Mouse (Mus musculus) forebrain, embryonic 13.5 days (tissue): ENCODE data around the gene P2rx2. TPM values are rescaled to one million over a fixed set of nuclear protein-coding genes. Genes with fewer than 3 reads are reported as not detected.
A peak's percentile ranks its signal among the peaks of the same experiment; 100 is the strongest.

Experiments
- ATAC-seq: fragments of 200-750 bp; cut with Nextera tagmentation; 2 replicates; pipeline ENCODE4 v1.8.0; 2017
- H3K27ac ChIP-seq: fragments of 300-500 bp; sonication (generic); 2 replicates; pipeline ENCODE4 v1.5.1; 2015; ENCODE audit warnings: inconsistent platforms, mild to moderate bottlenecking, moderate library complexity
- H3K27me3 ChIP-seq: fragments of 300-500 bp; sonication (generic); 2 replicates; pipeline ENCODE4 v1.6.1; 2015; ENCODE audit warnings: mild to moderate bottlenecking, inconsistent platforms
- H3K36me3 ChIP-seq: fragments of 300-500 bp; sonication (generic); 2 replicates; pipeline ENCODE4 v1.6.1; 2015; ENCODE audit warnings: mild to moderate bottlenecking, inconsistent platforms; ENCODE audit not compliant: poor library complexity, severe bottlenecking
- H3K4me1 ChIP-seq: fragments of 300-500 bp; sonication (generic); 2 replicates; pipeline ENCODE4 v1.6.1; 2015; ENCODE audit warnings: inconsistent platforms
- H3K4me2 ChIP-seq: fragments of 300-500 bp; sonication (generic); 2 replicates; pipeline ENCODE4 v1.6.1; 2015; ENCODE audit warnings: inconsistent platforms, mild to moderate bottlenecking, moderate library complexity
- H3K4me3 ChIP-seq: fragments of 300-500 bp; sonication (generic); 2 replicates; pipeline ENCODE4 v1.5.1; 2015; ENCODE audit warnings: mild to moderate bottlenecking, inconsistent platforms
- H3K9ac ChIP-seq: fragments of 300-500 bp; sonication (generic); 2 replicates; pipeline ENCODE4 v1.6.1; 2015; ENCODE audit warnings: mild to moderate bottlenecking, inconsistent platforms
- H3K9me3 ChIP-seq: fragments of 300-500 bp; sonication (generic); replicated peaks from 2 replicates; pipeline ENCODE4 v1.6.1; 2016; ENCODE audit warnings: inconsistent platforms
- WGBS: fragments of 180-500 bp; shearing (Covaris S2); methylation state at CpG from one replicate; pipeline ENCODE4 v1.1.7; 2015; 5-methylcytosine and 5-hydroxymethylcytosine counted together
- polyA plus RNA-seq: library from polyadenylated mRNA; unstranded; fragments of >200 nt; fragmentation: Nextera tagmentation; extraction: Ambion mirVana; gene quantifications from 2 replicates; pipeline ENCODE4 v1.2.1, GENCODE M21; 2015

The P2rx2 gene
- polyA plus RNA-seq, 1 experiment from 2014 or later: 2.0 TPM

DNA sequence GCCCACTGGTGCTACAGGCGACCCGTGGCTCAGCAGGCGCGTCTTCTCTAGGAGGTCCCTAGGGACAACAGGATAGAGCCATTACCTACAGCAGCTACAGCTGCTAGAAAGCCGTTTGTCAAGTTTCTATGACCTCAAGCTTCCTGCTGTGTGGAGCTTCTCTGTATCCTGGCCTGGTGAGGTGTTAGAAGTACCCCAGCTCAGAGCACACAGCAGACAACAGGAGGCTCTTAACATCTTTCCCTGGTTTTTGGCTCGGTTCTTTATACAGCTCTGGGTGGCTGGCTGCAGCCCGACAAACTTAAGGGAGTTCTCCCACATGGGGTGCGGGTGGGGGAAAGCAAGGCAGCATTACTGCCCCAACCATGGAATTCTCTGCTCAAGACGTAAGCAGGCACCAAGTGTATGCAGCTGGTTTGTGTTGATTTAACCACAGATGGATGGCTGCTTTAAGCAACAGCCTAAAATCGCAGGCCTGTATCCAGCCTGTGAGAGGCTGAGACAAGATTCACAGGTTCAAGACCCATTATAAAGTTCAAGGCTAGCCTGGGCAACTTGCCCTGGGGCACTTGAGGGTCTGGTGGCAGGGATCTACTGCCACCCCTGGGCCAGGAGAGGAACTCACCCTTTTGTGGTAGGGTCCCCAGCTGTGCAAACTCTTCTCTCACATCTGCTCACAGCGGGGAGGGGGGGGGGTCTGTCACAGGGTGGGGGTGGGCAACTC lies 21.0 kb upstream of the P2rx2 start:
- no peak for ATAC-seq
- H3K4me3 ChIP-seq: peak overlapping the region; percentile 45; the same call in 1 of the 2 replicates
- no peak overlapping the region for H3K27ac ChIP-seq
- H3K4me1 ChIP-seq: peaks cover 14% of the 10 kb centered on the region
- peak overlapping the region; percentile 68 for H3K9ac ChIP-seq
- WGBS: 47% methylated on average over 11 of the region's 11 CpGs
- peak overlapping the region; percentile 77 for H3K4me2 ChIP-seq
- H3K27me3 ChIP-seq: peaks cover 4% of the 10 kb centered on the region; the same call in 1 of the 2 replicates
- H3K36me3 ChIP-seq: peaks cover 61% of the 10 kb centered on the region
- no peaks in the 10 kb centered on the region for H3K9me3 ChIP-seq

DNA sequence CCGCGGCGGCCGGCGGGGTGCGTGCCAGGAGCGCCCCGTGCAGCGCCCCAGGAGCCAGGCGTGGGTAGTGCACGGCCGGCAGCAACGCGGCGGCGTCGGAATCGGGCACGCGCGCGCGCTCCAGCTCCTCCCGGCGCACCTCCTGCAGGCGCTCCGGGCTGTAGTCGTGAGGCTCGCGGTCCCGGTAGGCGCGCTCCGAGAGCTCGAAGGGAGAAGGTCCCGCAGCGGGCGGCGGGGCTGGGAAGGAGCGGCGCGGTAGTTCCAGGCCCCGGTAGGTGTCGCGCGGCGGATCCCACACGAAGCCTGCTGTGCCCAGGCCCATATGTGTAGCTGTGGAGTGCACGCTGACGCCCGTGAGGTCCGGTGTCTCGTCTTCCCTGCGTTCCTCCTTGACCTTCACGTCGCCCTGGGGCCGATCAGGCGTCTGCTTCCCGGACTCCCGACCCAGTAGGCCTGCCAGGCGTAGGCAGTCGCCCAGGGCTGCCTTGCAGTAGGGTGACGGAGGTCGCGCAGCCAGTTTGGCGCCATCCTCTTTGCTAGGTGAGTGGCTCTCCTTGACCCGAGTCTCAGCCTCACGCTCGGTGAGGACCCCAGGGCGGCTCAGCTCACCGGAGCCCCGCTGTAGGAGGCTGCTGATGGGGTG lies 20.3 kb upstream of the P2rx2 start:
- peaks cover 54% of the 10 kb centered on the region for H3K36me3 ChIP-seq
- H3K4me1 ChIP-seq: peaks cover 14% of the 10 kb centered on the region
- H3K4me3 ChIP-seq: peak overlapping the region; percentile 45
- H3K27me3 ChIP-seq: peaks cover 4% of the 10 kb centered on the region; the same call in 1 of the 2 replicates
- H3K4me2 ChIP-seq: peak overlapping the region; percentile 77
- no peaks in the 10 kb centered on the region for H3K9me3 ChIP-seq
- 7% methylated on average over 50 of the region's 72 CpGs for WGBS
- H3K27ac ChIP-seq: no peak overlapping the region; the same call in 1 of the 2 replicates
- peak; percentile 86 for ATAC-seq
- peak overlapping the region; percentile 68 for H3K9ac ChIP-seq

DNA sequence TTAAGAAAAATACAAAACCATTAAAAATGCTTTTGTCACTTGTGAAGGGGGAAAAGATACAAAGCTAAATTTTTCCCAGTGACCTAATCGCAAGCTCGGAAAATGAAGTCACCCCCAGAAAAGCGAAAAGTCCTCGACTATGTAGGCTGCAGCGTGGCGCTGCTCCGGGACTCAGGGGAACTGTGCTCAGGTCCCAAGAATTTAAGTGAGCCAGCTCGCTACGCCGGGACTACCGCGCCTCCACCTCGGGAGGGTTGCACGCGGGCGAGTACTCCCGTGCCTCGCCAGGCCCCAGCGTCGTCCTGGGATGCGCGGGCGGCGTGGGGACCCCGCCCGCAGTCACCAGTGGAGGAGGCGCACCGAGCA lies 19.8 kb upstream of the P2rx2 start:
- Histone ChIP-seq H3K4me2 (peak overlapping the region; percentile 77), H3K36me3 (peaks cover 49% of the 10 kb centered on the region), H3K27ac (no peak overlapping the region; the same call in 1 of the 2 replicates), H3K27me3 (peaks cover 4% of the 10 kb centered on the region; the same call in 1 of the 2 replicates), H3K9ac (peak overlapping the region; percentile 68), H3K9me3 (no peaks in the 10 kb centered on the region), H3K4me1 (peaks cover 16% of the 10 kb centered on the region), H3K4me3 (peak overlapping the region; percentile 45)
- 4% methylated on average over 18 of the region's 28 CpGs for WGBS
- ATAC-seq: peak; percentile 41

DNA sequence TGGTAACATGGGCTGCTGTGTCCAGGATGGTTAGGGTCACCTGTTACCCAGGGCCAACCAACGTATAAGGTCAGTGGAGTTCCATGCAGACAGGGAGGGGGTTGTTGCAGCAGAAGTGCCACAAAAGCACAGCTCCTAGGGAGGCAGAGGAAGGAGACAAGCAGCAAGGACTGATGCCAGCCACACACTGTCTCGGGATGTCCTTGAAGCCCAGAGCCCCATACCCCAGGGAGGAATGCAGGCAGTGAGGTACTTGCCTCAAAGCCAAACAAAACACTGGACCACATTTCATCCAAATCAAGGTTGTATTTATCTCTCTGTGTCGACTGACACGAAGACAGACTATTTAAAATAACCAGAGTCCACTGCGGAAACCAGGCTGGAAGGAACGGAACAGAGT lies 18.5 kb upstream of the P2rx2 start:
- H3K4me2 ChIP-seq: no peak overlapping the region
- ATAC-seq: no peak
- H3K4me3 ChIP-seq: no peak overlapping the region
- H3K36me3 ChIP-seq: peaks cover 36% of the 10 kb centered on the region
- 89% methylated on average over 6 of the region's 6 CpGs for WGBS
- peaks cover 18% of the 10 kb centered on the region for H3K4me1 ChIP-seq
- peaks cover 4% of the 10 kb centered on the region; the same call in 1 of the 2 replicates for H3K27me3 ChIP-seq
- no peak overlapping the region for H3K27ac ChIP-seq
- no peak overlapping the region for H3K9ac ChIP-seq
- H3K9me3 ChIP-seq: no peaks in the 10 kb centered on the region

DNA sequence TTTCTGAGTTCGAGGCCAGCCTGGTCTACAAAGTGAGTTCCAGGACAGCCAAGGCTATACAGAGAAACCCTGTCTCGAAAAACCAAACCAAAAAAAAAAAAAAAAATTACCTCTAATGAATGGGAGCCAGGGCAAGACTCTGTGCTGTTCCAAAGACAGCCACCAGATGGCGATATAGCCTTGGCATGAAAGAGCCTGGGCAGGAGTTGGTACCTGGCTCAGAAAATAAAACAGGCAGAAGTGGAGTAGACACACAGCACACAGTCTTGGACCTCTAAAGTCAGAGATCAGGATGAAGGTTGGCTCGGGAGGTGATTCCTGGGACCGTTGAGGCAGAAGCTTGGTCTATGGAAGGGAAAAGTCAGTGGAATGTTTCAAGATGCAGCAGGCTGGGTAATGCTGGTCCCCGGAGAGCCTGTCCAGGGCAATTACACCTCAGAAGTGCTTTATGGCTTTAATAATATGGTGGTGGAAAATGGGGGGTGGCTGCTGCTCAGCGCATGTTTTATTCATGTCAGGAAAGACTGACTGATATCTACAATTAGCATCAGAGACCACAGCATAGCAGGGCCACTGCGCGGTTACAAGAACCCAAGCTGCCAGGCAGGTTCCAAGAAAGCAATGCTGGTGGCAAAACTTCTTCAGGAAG lies 14.6 kb upstream of the P2rx2 start:
- Histone ChIP-seq H3K36me3 (peaks cover 12% of the 10 kb centered on the region; the same call in 1 of the 2 replicates), H3K4me1 (0 out of 2 replicates have a peak, but pooled peaks cover 9% of the 10 kb centered on the region), H3K4me3 (no peak overlapping the region), H3K27me3 (peaks cover 7% of the 10 kb centered on the region; the same call in 1 of the 2 replicates), H3K9ac (no peak overlapping the region), H3K9me3 (no peaks in the 10 kb centered on the region), H3K4me2 (no peak overlapping the region), H3K27ac (no peak overlapping the region)
- peak; percentile 68 for ATAC-seq
- WGBS: 36% methylated on average over 8 of the region's 9 CpGs

DNA sequence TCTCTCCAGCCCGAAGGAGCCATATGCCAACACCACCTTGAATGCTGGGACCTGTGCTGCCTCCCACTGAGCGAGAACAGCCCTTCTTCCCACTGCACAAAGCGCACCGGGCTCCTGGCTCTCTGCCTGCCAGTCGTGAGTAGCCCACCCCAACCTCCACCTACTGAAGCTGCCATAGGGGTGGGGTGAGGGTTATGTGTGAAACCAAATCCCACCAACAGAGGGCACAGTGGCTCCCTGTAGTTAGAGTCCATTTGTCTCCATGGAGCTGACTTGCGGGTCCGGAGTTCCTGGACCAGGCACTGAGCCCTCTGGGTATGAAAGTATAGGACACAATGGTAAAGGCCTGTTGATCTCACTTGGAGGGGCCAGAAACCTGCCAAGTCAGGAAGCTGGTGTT lies 11.7 kb upstream of the P2rx2 start:
- no peak overlapping the region for H3K4me3 ChIP-seq
- no peaks in the 10 kb centered on the region for H3K9me3 ChIP-seq
- H3K27me3 ChIP-seq: peaks cover 7% of the 10 kb centered on the region; the same call in 1 of the 2 replicates
- H3K27ac ChIP-seq: no peak overlapping the region
- H3K4me2 ChIP-seq: no peak overlapping the region
- no peak for ATAC-seq
- WGBS: 12% methylated on average over 7 of the region's 7 CpGs
- H3K36me3 ChIP-seq: no peaks in the 10 kb centered on the region
- H3K9ac ChIP-seq: no peak overlapping the region
- H3K4me1 ChIP-seq: 0 out of 2 replicates have a peak, but pooled peaks cover 9% of the 10 kb centered on the region

DNA sequence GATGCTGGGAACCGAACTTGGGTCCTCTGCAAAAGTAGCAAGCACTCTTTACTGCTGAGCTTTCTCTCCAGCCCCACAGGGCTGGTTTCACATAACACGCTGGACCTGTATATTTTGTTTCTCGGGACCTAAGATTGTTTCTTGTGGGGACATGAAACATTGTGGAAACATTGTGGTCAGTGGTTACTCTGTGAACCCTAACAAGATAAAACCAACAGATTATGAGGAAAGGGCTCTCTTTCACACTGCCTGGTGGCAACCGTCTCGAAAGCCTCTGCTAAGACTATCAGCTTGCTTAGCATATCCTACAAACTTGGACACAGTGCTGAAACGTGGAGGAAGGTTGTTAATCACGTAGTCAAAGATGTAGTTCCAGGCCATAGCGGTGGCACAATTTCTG lies 4.0 kb upstream of the P2rx2 start:
- no peaks in the 10 kb centered on the region for H3K36me3 ChIP-seq
- H3K4me3 ChIP-seq: no peak overlapping the region
- no peak for ATAC-seq
- no peak overlapping the region for H3K9ac ChIP-seq
- H3K27me3 ChIP-seq: peaks cover 31% of the 10 kb centered on the region
- WGBS: 94% methylated on average over 8 of the region's 8 CpGs
- no peaks in the 10 kb centered on the region for H3K9me3 ChIP-seq
- H3K27ac ChIP-seq: no peak overlapping the region
- H3K4me2 ChIP-seq: no peak overlapping the region
- peaks cover 12% of the 10 kb centered on the region for H3K4me1 ChIP-seq

DNA sequence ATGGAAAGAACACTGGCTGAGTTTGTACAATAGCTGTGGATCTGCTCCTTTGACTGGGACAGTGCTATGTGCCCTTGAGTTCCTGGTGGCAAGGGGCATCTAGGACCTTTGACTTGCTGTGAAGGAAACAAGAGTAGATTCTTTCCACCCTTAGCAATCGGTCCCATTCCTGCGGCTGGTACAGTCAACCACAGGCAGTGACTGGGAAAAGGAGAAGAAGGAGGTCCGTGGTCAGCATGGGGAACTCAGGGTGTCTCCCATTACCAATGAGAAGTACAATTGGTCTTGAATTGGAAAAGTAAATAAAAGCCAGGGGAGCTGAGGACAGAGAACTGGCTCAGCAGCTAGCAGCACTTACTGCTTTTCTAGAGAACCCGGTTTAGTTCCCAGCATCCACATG lies 2.5 kb upstream of the P2rx2 start:
- WGBS: 85% methylated on average over 4 of the region's 4 CpGs
- Histone ChIP-seq H3K9ac (no peak overlapping the region), H3K4me2 (no peak overlapping the region), H3K4me1 (peaks cover 12% of the 10 kb centered on the region), H3K27me3 (peaks cover 38% of the 10 kb centered on the region), H3K36me3 (no peaks in the 10 kb centered on the region), H3K4me3 (no peak overlapping the region), H3K9me3 (no peaks in the 10 kb centered on the region), H3K27ac (no peak overlapping the region)
- no peak for ATAC-seq

DNA sequence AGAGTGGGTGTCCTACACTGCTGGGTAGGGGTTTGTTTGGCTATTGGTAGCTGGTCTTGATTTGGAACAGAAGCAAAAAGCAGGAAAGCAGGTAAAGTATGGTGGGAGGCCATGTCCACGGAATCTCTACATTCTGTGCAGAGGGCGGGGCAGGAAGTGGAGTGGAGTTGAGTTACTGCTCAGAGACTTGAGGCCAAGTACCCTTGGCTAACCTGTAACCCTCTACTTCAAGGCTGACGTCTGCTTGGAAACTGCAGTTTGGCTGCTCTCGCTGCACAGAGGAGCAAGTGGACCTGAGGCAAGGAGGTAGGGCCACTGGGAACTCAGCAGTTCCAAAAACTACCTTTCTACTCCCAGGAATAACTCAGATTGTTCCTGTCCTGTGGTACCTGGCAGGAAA lies 1.5 kb upstream of the P2rx2 start, which contains the start of gene Lrcol1:
TSS of gene Lrcol1 (plus strand) at position 207 of the 400 bp plus-strand sequence.
- H3K27ac ChIP-seq: no peak within 1 kb of the TSS
- H3K36me3 ChIP-seq: peaks cover 5% of the 10 kb centered on the region; the same call in 1 of the 2 replicates
- WGBS: 85% methylated on average over 4 of the region's 4 CpGs
- H3K4me2 ChIP-seq: no peak within 1 kb of the TSS
- ATAC-seq: no peak
- peaks cover 12% of the 10 kb centered on the region for H3K4me1 ChIP-seq
- no peak within 1 kb of the TSS for H3K9ac ChIP-seq
- no peak within 1 kb of the TSS for H3K4me3 ChIP-seq
- no peaks in the 10 kb centered on the region for H3K9me3 ChIP-seq
- H3K27me3 ChIP-seq: peaks cover 38% of the 10 kb centered on the region

DNA sequence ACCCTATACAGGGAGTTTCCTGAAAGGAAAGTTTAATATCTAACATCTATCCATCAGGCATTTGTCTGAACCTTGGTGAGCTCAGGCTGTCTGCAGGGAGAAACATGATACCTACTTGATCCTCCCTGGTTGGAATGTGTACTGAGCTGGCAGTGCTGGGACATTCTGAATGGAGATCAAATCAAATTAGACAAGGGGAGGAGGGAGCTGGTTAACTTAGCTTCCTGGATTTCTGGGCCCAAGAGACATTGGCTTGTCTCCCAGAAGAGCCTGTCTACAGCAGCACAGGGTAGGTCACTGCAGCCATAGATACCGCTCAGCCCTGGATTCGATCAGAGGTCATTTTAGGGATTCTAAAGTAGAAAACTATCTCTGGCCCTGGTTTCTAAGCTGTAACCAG lies 4.2 kb downstream of the P2rx2 start:
- Histone ChIP-seq H3K27ac (no peak overlapping the region), H3K27me3 (peaks cover 24% of the 10 kb centered on the region), H3K9ac (no peak overlapping the region; the same call in 1 of the 2 replicates), H3K4me3 (no peak overlapping the region), H3K4me1 (peaks cover 12% of the 10 kb centered on the region), H3K9me3 (no peaks in the 10 kb centered on the region), H3K4me2 (no peak overlapping the region), H3K36me3 (peaks cover 51% of the 10 kb centered on the region)
- no peak for ATAC-seq
- WGBS: 95% methylated on average over 2 of the region's 2 CpGs

DNA sequence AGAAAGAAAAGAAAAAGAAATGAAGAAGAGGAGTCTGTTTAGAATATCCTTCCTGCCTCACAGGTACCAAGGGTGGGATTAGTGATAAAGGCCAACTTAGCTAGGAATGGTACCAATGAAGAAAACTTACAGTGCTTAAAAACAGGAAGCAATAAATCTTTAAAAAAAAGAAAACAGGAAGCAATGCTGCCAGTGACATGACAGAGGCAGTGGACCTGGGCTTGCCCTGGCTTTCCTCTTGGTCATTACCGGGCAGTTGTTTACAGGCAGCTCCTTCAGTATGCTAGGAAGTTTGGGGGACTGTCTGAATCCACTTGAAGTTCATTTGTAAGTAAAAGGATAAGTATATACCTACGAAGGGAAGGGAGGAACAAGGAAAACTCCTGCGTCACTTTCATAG lies 12.5 kb downstream of the P2rx2 start:
- Histone ChIP-seq H3K9me3 (no peaks in the 10 kb centered on the region), H3K4me3 (no peak overlapping the region), H3K4me1 (no peaks in the 10 kb centered on the region), H3K27me3 (no peaks in the 10 kb centered on the region), H3K36me3 (peaks cover 90% of the 10 kb centered on the region), H3K4me2 (no peak overlapping the region), H3K27ac (no peak overlapping the region), H3K9ac (no peak overlapping the region)
- no peak for ATAC-seq
- 95% methylated on average over 3 of the region's 3 CpGs for WGBS

DNA sequence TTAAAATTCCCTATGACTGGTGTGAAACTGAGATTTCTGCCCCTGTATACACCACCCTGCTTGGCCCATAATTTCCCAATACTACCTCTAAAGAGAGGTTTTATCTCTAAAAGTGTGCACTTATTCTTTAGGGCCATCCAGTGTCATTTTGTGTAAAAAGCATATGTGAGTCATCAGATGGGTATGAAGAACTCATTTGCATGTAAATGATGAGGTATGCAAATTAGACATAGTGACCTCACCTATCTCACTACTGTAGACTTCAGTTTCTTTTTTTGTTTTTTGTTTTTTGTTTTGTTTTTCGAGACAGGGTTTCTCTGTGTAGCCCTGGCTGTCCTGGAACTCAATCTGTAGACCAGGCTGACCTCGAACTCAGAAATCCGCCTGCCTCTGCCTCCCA lies 29.9 kb downstream of the P2rx2 start:
- Histone ChIP-seq H3K36me3 (peaks cover 77% of the 10 kb centered on the region), H3K4me2 (no peak overlapping the region), H3K4me1 (no peaks in the 10 kb centered on the region), H3K9me3 (no peaks in the 10 kb centered on the region), H3K27me3 (no peaks in the 10 kb centered on the region), H3K4me3 (no peak overlapping the region), H3K9ac (no peak overlapping the region), H3K27ac (no peak overlapping the region)
- ATAC-seq: no peak
- 76% methylated on average over 3 of the region's 3 CpGs for WGBS
